Mouse (Mus musculus) ES-E14 (cell line): ENCODE results near the gene Slc10a7. TPM values are rescaled to one million over a fixed set of nuclear protein-coding genes. Genes with fewer than 3 reads are reported as not detected.
A peak's percentile ranks its signal among the peaks of the same experiment; 100 is the strongest.

Source experiments
- DNase-seq: peaks from one replicate; pipeline ENCODE4 v3.0.0-alpha.2; 2013; ENCODE audit warnings: low read depth, low spot score
- H3K27ac ChIP-seq: 2 replicates; pipeline ENCODE4 v1.5.1; 2012; ENCODE audit warnings: low read depth, mild to moderate bottlenecking, low read length, moderate library complexity, mixed read lengths; ENCODE audit not compliant: poor library complexity, insufficient read depth, severe bottlenecking
- H3K36me3 ChIP-seq: 2 replicates; pipeline ENCODE4 v1.6.1; 2012; ENCODE audit warnings: mild to moderate bottlenecking, low read length, moderate library complexity, mixed read lengths; ENCODE audit not compliant: control insufficient read depth, poor library complexity, insufficient read depth, severe bottlenecking
- H3K4me1 ChIP-seq, 2 experiments: fragments of 150-350 bp in 1 of 2; sonication (generic) in 1 of 2; 2 replicates each; pipeline ENCODE4 v1.6.1; 2012; ENCODE audit warnings: low read length in 2 of 2, mild to moderate bottlenecking in 1 of 2, mixed read lengths in 1 of 2; ENCODE audit not compliant: control insufficient read depth in 2 of 2, insufficient read depth in 2 of 2, poor library complexity in 1 of 2
- H3K4me3 ChIP-seq, 2 experiments: fragments of 150-350 bp in 1 of 2; sonication (generic) in 1 of 2; 2 replicates each; pipeline ENCODE4 v1.5.1; 2012; ENCODE audit warnings: low read length in 2 of 2, low read depth in 1 of 2, mild to moderate bottlenecking in 1 of 2, mixed read lengths in 1 of 2; ENCODE audit not compliant: insufficient read depth in 1 of 2, poor library complexity in 1 of 2, severe bottlenecking in 1 of 2
- H3K9ac ChIP-seq: 2 replicates; pipeline ENCODE4 v1.6.1; 2012; ENCODE audit warnings: low read depth, mild to moderate bottlenecking, low read length, mixed read lengths; ENCODE audit not compliant: poor library complexity, insufficient read depth, severe bottlenecking
- H3K9me3 ChIP-seq: fragments of 150-350 bp; sonication (generic); 2 replicates; pipeline ENCODE4 v1.6.1; 2012; ENCODE audit warnings: low read depth, mild to moderate bottlenecking, low read length; ENCODE audit not compliant: control insufficient read depth, insufficient read depth
- CHD2 ChIP-seq: IDR thresholded peaks from 2 replicates; pipeline ENCODE4 v1.6.1; 2014; ENCODE audit warnings: mild to moderate bottlenecking, low read depth, low read length, inconsistent platforms
- HCFC1 ChIP-seq: IDR thresholded peaks from 2 replicates; pipeline ENCODE4 v1.6.1; 2012; ENCODE audit warnings: low read length, inconsistent platforms, borderline replicate concordance; ENCODE audit not compliant: insufficient read depth
- MAFK ChIP-seq: IDR thresholded peaks from 2 replicates; pipeline ENCODE4 v1.6.1; 2014; ENCODE audit warnings: mild to moderate bottlenecking, low read depth, low read length, inconsistent platforms; ENCODE audit not compliant: insufficient read depth
- ZC3H11A ChIP-seq: IDR thresholded peaks from 2 replicates; pipeline ENCODE4 v1.6.1; 2012; ENCODE audit warnings: low read depth, mild to moderate bottlenecking, inconsistent platforms, low read length, borderline replicate concordance
- ZNF384 ChIP-seq: IDR thresholded peaks from 2 replicates; pipeline ENCODE4 v1.6.1; 2012; ENCODE audit warnings: low read depth, low read length, inconsistent platforms
- in situ Hi-C, 2 experiments: fragments of 600-800 bp; cut with MboI; formaldehyde crosslinking; loops; one replicate each; pipeline ENCODE4 v1.15.1; 2025; ENCODE audit warnings: low sequenced_read_pairs in 2 of 2, inconsistent platforms in 1 of 2; ENCODE audit not compliant: unreplicated experiment in 2 of 2
- total RNA-seq: library from RNA; depleted of rRNA; stranded (reverse); fragments of 300-350 nt; gene quantifications from 2 replicates; pipeline ENCODE4 v1.2.3, GENCODE M21; 2012

The Slc10a7 gene
- total RNA-seq, 1 experiment: 30.5 TPM

- peak overlapping the region; percentile 24; the same call in 1 of the 2 replicates for H3K27ac ChIP-seq
- DNase-seq: no peak
- no peak overlapping the region for H3K4me3 ChIP-seq
- TF ChIP-seq CHD2 (no peak), MAFK (no peak), HCFC1 (no peak), ZNF384 (no peak), ZC3H11A (no peak)
- H3K4me1 ChIP-seq: peaks cover 0 to 3% of the 10 kb centered on the region in 2 experiments; a peak in 3 of 4 replicates
- no peaks in the 10 kb centered on the region for H3K9me3 ChIP-seq
- H3K36me3 ChIP-seq: peaks cover 3% of the 10 kb centered on the region
- in situ Hi-C loops: no loop called here
- no peak overlapping the region for H3K9ac ChIP-seq
These were observed 100.2 kb downstream of the Slc10a7 start for GRCm38 (mm10) chr8:78609301-78609700.

DNA sequence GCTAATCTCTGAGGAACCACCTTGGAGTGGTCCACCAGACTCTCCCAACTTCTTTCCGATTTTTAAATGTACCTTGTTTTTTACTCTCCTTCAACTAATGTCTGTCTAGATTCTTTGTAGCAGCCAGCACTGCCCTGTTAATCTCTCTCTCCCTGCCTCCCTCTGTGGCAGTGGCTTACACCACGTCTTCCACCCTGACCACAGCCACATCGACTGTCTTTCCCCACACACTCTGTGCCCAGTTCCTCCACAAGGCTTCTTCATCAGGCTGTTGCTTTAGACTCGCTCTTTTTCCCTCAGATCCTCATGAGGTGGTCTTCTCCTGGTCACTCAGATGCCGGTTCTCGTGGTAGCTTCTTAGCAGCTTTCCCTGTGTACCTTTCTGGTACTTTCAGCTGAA lies 101.9 kb downstream of the Slc10a7 start:
- no peak overlapping the region for H3K4me3 ChIP-seq
- TF ChIP-seq ZC3H11A (no peak), HCFC1 (no peak), MAFK (no peak), CHD2 (no peak), ZNF384 (no peak)
- DNase-seq: no peak
- H3K27ac ChIP-seq: no peak overlapping the region
- peaks cover 0 to 3% of the 10 kb centered on the region in 2 experiments; a peak in 3 of 4 replicates for H3K4me1 ChIP-seq
- no peaks in the 10 kb centered on the region for H3K36me3 ChIP-seq
- H3K9ac ChIP-seq: no peak overlapping the region
- no peaks in the 10 kb centered on the region for H3K9me3 ChIP-seq
- in situ Hi-C loops: no loop called here

GRCm38 (mm10) chr8:78622362-78622761 lies 113.2 kb downstream of the Slc10a7 start:
- DNase-seq: no peak
- no peak overlapping the region for H3K27ac ChIP-seq

DNA sequence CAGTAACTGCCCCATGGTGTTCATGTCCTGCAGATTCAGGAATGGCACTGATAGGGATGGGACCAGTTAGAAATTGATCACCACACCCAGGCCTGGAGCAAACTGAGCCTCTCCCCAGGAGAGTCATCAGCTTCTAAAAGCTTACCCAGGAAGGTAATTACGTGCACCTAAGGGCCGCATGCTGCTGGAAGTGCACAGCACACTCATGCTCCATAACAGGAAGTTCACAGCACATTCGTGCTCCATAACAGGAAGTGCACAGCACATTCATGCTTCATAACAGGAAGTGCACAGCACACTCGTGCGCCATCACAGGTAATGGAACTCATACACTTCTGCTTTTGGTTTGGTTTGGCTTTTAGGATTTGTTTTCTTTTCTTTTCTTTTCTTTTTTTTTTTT lies 114.8 kb downstream of the Slc10a7 start:
- no peak for DNase-seq
- in situ Hi-C loops: no loop called here
- Histone ChIP-seq H3K9me3 (no peaks in the 10 kb centered on the region), H3K9ac (no peak overlapping the region), H3K27ac (no peak overlapping the region), H3K4me3 (no peak overlapping the region), H3K36me3 (peaks cover 2% of the 10 kb centered on the region), H3K4me1 (peaks cover 8 to 10% of the 10 kb centered on the region in 2 experiments; a peak in 3 of 4 replicates)
- TF ChIP-seq ZNF384 (no peak), CHD2 (no peak), HCFC1 (no peak)

More at GRCm38 (mm10) chr8:78622362-78622761, 113.2 kb downstream of the Slc10a7 start:
- TF ChIP-seq ZNF384 (no peak), CHD2 (no peak), ZC3H11A (no peak), HCFC1 (no peak), MAFK (no peak)
- Histone ChIP-seq H3K9me3 (no peaks in the 10 kb centered on the region), H3K4me3 (no peak overlapping the region), H3K9ac (no peak overlapping the region), H3K4me1 (peaks cover 8 to 10% of the 10 kb centered on the region in 2 experiments; a peak in 3 of 4 replicates), H3K36me3 (no peaks in the 10 kb centered on the region; the same call in none of the 2 replicates)
- in situ Hi-C loops: no loop called here

- in situ Hi-C loops: no loop called here
- DNase-seq: peak; percentile 60
- H3K36me3 ChIP-seq: peaks cover 2% of the 10 kb centered on the region
- H3K4me3 ChIP-seq: no peak overlapping the region
- peak overlapping the region; percentile 69; the same call in 1 of the 2 replicates for H3K27ac ChIP-seq
- 0 out of 2 replicates have a peak overlapping the region, but pooled peaks have one; percentile 5 for H3K9ac ChIP-seq
- H3K9me3 ChIP-seq: no peaks in the 10 kb centered on the region
- TF ChIP-seq MAFK: no peak
- no peak for TF ChIP-seq ZNF384
- no peak for TF ChIP-seq ZC3H11A
- TF ChIP-seq CHD2: no peak
- no peak for TF ChIP-seq HCFC1
- peaks cover 8 to 10% of the 10 kb centered on the region in 2 experiments; a peak in 3 of 4 replicates for H3K4me1 ChIP-seq
These were observed 115.7 kb downstream of the Slc10a7 start for GRCm38 (mm10) chr8:78624738-78625442.
